Mouse (Mus musculus) activated CD4-positive, CD25-positive, alpha-beta regulatory T cell, adult 4 months (primary cell): Measurements from ENCODE around the gene Dennd5a. TPM values are rescaled to one million over a fixed set of nuclear protein-coding genes. Genes with fewer than 3 reads are reported as not detected.

Source experiments
- ATAC-seq: one replicate; pipeline ENCODE4 v1.8.0; 2017
- polyA plus RNA-seq, 2 experiments: library from polyadenylated mRNA; unstranded; fragments of 100-300 nt; shearing (Covaris generic); gene quantifications; one replicate each; pipeline ENCODE4 v1.2.1; 2017

Dennd5a gene
- polyA plus RNA-seq, 2 experiments from 2014 or later = 29.7 to 34.8 TPM

- no peak for ATAC-seq
Observed at GRCm38 (mm10) chr7:109962596-109962995, 2.3 kb upstream of the Dennd5a start.

- no peak for ATAC-seq
Observed at GRCm38 (mm10) chr7:109961570-109961969, 1.3 kb upstream of the Dennd5a start.

GRCm38 (mm10) chr7:109960613-109961154 lies 414 bp upstream of the Dennd5a start:
- ATAC-seq = peak; percentile 25

- peak; percentile 67 for ATAC-seq
Observed at GRCm38 (mm10) chr7:109958843-109959715, 1.2 kb downstream of the Dennd5a start.

- ATAC-seq = no peak
Observed at GRCm38 (mm10) chr7:109957996-109958789, 2.1 kb downstream of the Dennd5a start.

- no peak for ATAC-seq
Observed at GRCm38 (mm10) chr7:109954622-109955401, 5.5 kb downstream of the Dennd5a start.

- ATAC-seq = peak; percentile 88
Observed at GRCm38 (mm10) chr7:109951297-109951696, 9.0 kb downstream of the Dennd5a start.

- peak; percentile 59 for ATAC-seq
Observed at GRCm38 (mm10) chr7:109944421-109945034, 15.7 kb downstream of the Dennd5a start.

GRCm38 (mm10) chr7:109929628-109930027 lies 30.6 kb downstream of the Dennd5a start:
- ATAC-seq = no peak

GRCm38 (mm10) chr7:109928365-109928764 lies 31.9 kb downstream of the Dennd5a start:
- ATAC-seq = no peak

- ATAC-seq = no peak
Observed at GRCm38 (mm10) chr7:109924965-109925364, 35.3 kb downstream of the Dennd5a start.

GRCm38 (mm10) chr7:109922889-109923288 lies 37.4 kb downstream of the Dennd5a start:
- no peak for ATAC-seq

GRCm38 (mm10) chr7:109906165-109906564 lies 54.1 kb downstream of the Dennd5a start:
- no peak for ATAC-seq

- no peak for ATAC-seq
Observed at GRCm38 (mm10) chr7:109900921-109901320, 59.3 kb downstream of the Dennd5a start.

GRCm38 (mm10) chr7:109898911-109899310 lies 61.4 kb downstream of the Dennd5a start:
- no peak for ATAC-seq

GRCm38 (mm10) chr7:109892530-109892929 lies 67.7 kb downstream of the Dennd5a start:
- peak; percentile 32 for ATAC-seq

- ATAC-seq = no peak
Observed at GRCm38 (mm10) chr7:109891786-109892185, 68.5 kb downstream of the Dennd5a start.

- no peak for ATAC-seq
Observed at GRCm38 (mm10) chr7:109890256-109890655, 70.0 kb downstream of the Dennd5a start.

GRCm38 (mm10) chr7:109889300-109889699 lies 71.0 kb downstream of the Dennd5a start:
- no peak for ATAC-seq

GRCm38 (mm10) chr7:109886249-109886648 lies 74.0 kb downstream of the Dennd5a start:
- ATAC-seq = no peak

GRCm38 (mm10) chr7:109882574-109882973 lies 77.7 kb downstream of the Dennd5a start:
- no peak for ATAC-seq

- ATAC-seq = no peak
Observed at GRCm38 (mm10) chr7:109881561-109882099, 78.6 kb downstream of the Dennd5a start.
